Mouse (Mus musculus): ENCODE data around the gene Rbpj. TPM values are rescaled to one million over a fixed set of nuclear protein-coding genes. Genes with fewer than 3 reads are reported as not detected.

Gene Rbpj
- polyA plus RNA-seq, 1 experiment, result 17.5 TPM

DNA sequence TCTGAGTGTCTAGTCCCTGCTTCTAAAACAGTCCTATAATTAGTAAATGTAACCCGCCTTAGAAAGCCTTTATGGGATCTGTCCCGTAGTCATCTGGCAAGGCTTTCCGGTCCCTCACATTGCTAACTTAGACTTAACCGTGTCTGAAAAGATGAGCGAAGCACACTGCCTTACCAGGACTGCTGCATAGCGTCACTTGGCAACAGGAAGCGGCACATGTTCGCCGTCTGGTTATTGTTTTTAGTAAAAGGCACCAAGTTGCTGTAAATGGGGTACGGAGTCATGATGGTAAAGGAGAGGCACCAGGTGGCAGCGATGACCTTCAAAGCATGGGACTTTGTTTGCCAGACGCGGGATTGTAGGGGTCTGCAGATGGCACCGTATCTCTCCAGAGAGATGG is 236.7 kb downstream of the Rbpj start:
- Histone ChIP-seq H3K4me3 (replicated peaks; ENCODE audit: extremely low read depth, low read depth, low read length) (no peak overlapping the region), H3K4me1 (ENCODE audit: control insufficient read depth, insufficient read depth, low read length) (peaks cover 4% of the 10 kb centered on the region)
- TF ChIP-seq POLR2A (IDR thresholded peaks at IDR 0.05; ENCODE audit: borderline replicate concordance, extremely low read depth, low read depth, low read length) (no peak), CTCF (IDR thresholded peaks at IDR 0.05; ENCODE audit: insufficient read depth, low read length) (no peak)
- DNase-seq, result no peak
- 86% methylated on average over 14 of the region's 14 CpGs for WGBS

Other genes with a start within 250 kb of the Rbpj start
- gene Smim20, start 199.1 kb upstream of the Rbpj start, polyA plus RNA-seq (2012; rRNA removed), result 27.9 and 49.9 TPM in 2 replicates
- gene Cckar, start 241.6 kb downstream of the Rbpj start, polyA plus RNA-seq (2012; rRNA removed), result 48.0 and 64.9 TPM in 2 replicates